In the genomic region with DNA sequence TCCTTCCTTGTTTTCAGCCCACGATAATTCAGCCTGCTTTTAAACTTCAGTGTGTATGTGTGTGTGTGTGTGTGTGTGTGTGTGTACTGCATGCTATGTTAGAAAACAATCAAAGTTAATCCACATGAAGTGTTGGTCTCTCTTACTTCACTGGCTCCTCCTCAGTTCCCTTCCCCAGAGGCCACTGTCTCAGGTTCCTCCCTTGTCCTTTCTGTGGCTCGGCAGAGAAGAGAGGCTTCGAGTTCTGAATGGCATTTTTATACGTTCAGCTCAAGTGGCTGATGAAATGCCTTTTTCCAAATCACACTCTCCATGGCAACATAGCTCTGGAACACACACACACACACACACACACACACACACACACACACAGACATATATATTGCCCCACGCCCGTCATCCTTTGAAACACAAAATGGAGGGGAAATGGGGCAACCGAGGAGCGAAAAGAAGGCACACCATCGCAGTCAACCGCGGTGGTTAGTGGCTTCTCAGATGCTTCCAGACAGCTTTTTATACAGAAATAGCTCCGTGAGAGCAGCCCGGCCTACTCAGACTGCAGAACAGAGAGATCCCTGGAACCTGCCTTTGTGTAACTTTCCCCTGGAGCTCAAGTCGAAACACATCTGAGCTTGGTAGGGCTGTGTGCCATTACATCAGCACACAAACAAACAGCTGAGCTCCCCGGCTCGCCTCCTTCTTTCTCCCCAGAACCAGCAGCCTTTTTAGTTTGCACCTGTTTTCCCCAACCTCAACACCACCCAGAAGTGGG, we compare ENCODE assay signal across 8 mouse cellular contexts. TPM values are rescaled to one million over a fixed set of nuclear protein-coding genes. Genes with fewer than 3 reads are reported as not detected.
DNase-seq lines count a peak whose midpoint lies in the region; ATAC-seq and TF ChIP-seq lines count a peak whose summit lies in the region.

No protein-coding gene starts in this region.

- no peak for DNase-seq in heart, postnatal 10 days
- no peak for DNase-seq in heart, postnatal 0 days (ENCODE audit: low spot score)
- peak; percentile 40 for DNase-seq in lung, embryonic 14.5 days
- peak; percentile 73 to 85 for DNase-seq in right cerebral cortex, postnatal 36 days (ENCODE audit: low spot score in 2 of 2)
- no peak for DNase-seq in cerebellum, adult 2 months
- DNase-seq in spleen, postnatal 10 days (ENCODE audit: low spot score in 2 of 2): no peak

- intact Hi-C loops in heart, postnatal 10 days (cut with DNase I): no loop called here

- H3K9me3 ChIP-seq in heart, embryonic 12.5 days (replicated peaks): no peaks in the 10 kb centered on the region
- no peaks in the 10 kb centered on the region for H3K9me3 ChIP-seq in heart, postnatal 0 days (replicated peaks; ENCODE audit: control insufficient read depth, low read length)
- no peaks in the 10 kb centered on the region for H3K9me3 ChIP-seq in lung, embryonic 14.5 days (ENCODE audit: low read depth, low read length)

- no peak overlapping the region for H3K9ac ChIP-seq in heart, embryonic 12.5 days
- no peak overlapping the region for H3K9ac ChIP-seq in heart, postnatal 0 days (replicated peaks; ENCODE audit: low read depth, low read length)
- H3K9ac ChIP-seq in lung, embryonic 14.5 days: peak overlapping the region; percentile 20; the same call in 1 of the 2 replicates

- H3K4me2 ChIP-seq in heart, embryonic 12.5 days: no peak overlapping the region
- H3K4me2 ChIP-seq in heart, postnatal 0 days (ENCODE audit: low read depth, low read length): peak overlapping the region; percentile 20; the same call in 1 of the 2 replicates
- 0 out of 2 replicates have a peak overlapping the region, but pooled peaks have one; percentile 1 for H3K4me2 ChIP-seq in lung, embryonic 14.5 days

- H3K4me1 ChIP-seq in heart, embryonic 12.5 days (replicated peaks): peaks cover 53% of the 10 kb centered on the region
- H3K4me1 ChIP-seq in bone marrow macrophage, adult 2 months (ENCODE audit: control insufficient read depth, insufficient read depth, low read length): peaks cover 27% of the 10 kb centered on the region
- peaks cover 31% of the 10 kb centered on the region for H3K4me1 ChIP-seq in heart, postnatal 0 days (ENCODE audit: control insufficient read depth, insufficient read depth)
- peaks cover 19% of the 10 kb centered on the region for H3K4me1 ChIP-seq in lung, embryonic 14.5 days (ENCODE audit: insufficient read depth)
- no peaks in the 10 kb centered on the region for H3K4me1 ChIP-seq in cerebellum, adult 2 months (ENCODE audit: control insufficient read depth, insufficient read depth, low read length)

- no peak overlapping the region for H3K4me3 ChIP-seq in heart, embryonic 12.5 days
- H3K4me3 ChIP-seq in bone marrow macrophage, adult 2 months (ENCODE audit: insufficient read depth, low read length): no peak overlapping the region
- no peak overlapping the region for H3K4me3 ChIP-seq in heart, postnatal 0 days (ENCODE audit: low read depth, low read length)
- no peak overlapping the region for H3K4me3 ChIP-seq in lung, embryonic 14.5 days (ENCODE audit: low read depth, low read length)
- H3K4me3 ChIP-seq in cerebellum, adult 2 months (replicated peaks; ENCODE audit: insufficient read depth, low read depth, low read length): no peak overlapping the region

- no peaks in the 10 kb centered on the region for H3K27me3 ChIP-seq in heart, embryonic 12.5 days (replicated peaks)
- no peaks in the 10 kb centered on the region for H3K27me3 ChIP-seq in heart, postnatal 0 days (ENCODE audit: control insufficient read depth, insufficient read depth, low read length)
- H3K27me3 ChIP-seq in lung, embryonic 14.5 days (ENCODE audit: insufficient read depth, low read length): no peaks in the 10 kb centered on the region
- H3K27me3 ChIP-seq in cerebellum, adult 2 months (ENCODE audit: control insufficient read depth, insufficient read depth, low read length): no peaks in the 10 kb centered on the region

- no peak for TF ChIP-seq CTCF in bone marrow macrophage, adult 2 months (IDR thresholded peaks at IDR 0.05; ENCODE audit: low read depth, low read length)
- TF ChIP-seq CTCF in heart, postnatal 0 days (IDR thresholded peaks at IDR 0.05; ENCODE audit: low read depth): no peak
- TF ChIP-seq CTCF in lung, embryonic 14.5 days (IDR thresholded peaks at IDR 0.05; ENCODE audit: low read depth): no peak
- TF ChIP-seq CTCF in cerebellum, adult 2 months (IDR thresholded peaks at IDR 0.05; ENCODE audit: borderline replicate concordance, insufficient read depth, low read depth, low read length): no peak

- no peak for TF ChIP-seq EP300 in heart, postnatal 0 days (IDR thresholded peaks at IDR 0.05; ENCODE audit: low read depth)

- ATAC-seq in heart, embryonic 12.5 days (ENCODE audit: insufficient number of reproducible peaks, low FRiP score): no peak
- peak; percentile 24; the same call in 1 of the 2 replicates for ATAC-seq in heart, postnatal 0 days (ENCODE audit: insufficient read depth, low read depth)
- peak; percentile 57; the same call in 1 of the 2 replicates for ATAC-seq in lung, embryonic 14.5 days (ENCODE audit: insufficient read depth)

- no peaks in the 10 kb centered on the region for H3K36me3 ChIP-seq in heart, embryonic 12.5 days
- H3K36me3 ChIP-seq in heart, postnatal 0 days (replicated peaks; ENCODE audit: control insufficient read depth, insufficient read depth, low read length): no peaks in the 10 kb centered on the region
- H3K36me3 ChIP-seq in lung, embryonic 14.5 days (ENCODE audit: insufficient read depth): no peaks in the 10 kb centered on the region

- 50% methylated on average over 16 of the region's 16 CpGs for WGBS in heart, embryonic 12.5 days
- 43% methylated on average over 16 of the region's 16 CpGs for WGBS in heart, postnatal 0 days
- WGBS in lung, embryonic 14.5 days: 35% methylated on average over 16 of the region's 16 CpGs
- WGBS in cerebellum, adult 2 months: 65% methylated on average over 16 of the region's 16 CpGs

- no peak for TF ChIP-seq POLR2A in bone marrow macrophage, adult 2 months (IDR thresholded peaks at IDR 0.05; ENCODE audit: borderline replicate concordance, low read depth, low read length)
- no peak for TF ChIP-seq POLR2A in cerebellum, adult 2 months (IDR thresholded peaks at IDR 0.05; ENCODE audit: borderline replicate concordance, insufficient read depth, low read length)

- peak overlapping the region; percentile 33 for H3K27ac ChIP-seq in heart, embryonic 12.5 days (ENCODE audit: poor library complexity, severe bottlenecking)
- peak overlapping the region; percentile 98 for H3K27ac ChIP-seq in bone marrow macrophage, adult 2 months (ENCODE audit: insufficient read depth, low read depth, low read length)
- H3K27ac ChIP-seq in heart, postnatal 0 days (ENCODE audit: low read depth): peak overlapping the region; percentile 74
- H3K27ac ChIP-seq in lung, embryonic 14.5 days (ENCODE audit: low read depth): peak overlapping the region; percentile 86
- no peak overlapping the region for H3K27ac ChIP-seq in cerebellum, adult 2 months (ENCODE audit: insufficient read depth, low read length)

RNA-seq across cellular contexts. Expression of gene Mcur1, which starts 34.4 kb away (rescaled TPM):
- polyA plus RNA-seq in heart, embryonic 12.5 days (2016; fragmentation: Nextera tagmentation; extraction: Ambion mirVana): 18.2 and 19.7 TPM in 2 replicates
- total RNA-seq in heart, postnatal 10 days (2021): 10 to 100 TPM; 43.3 to 47.3 TPM
- polyA plus RNA-seq in bone marrow macrophage, adult 2 months (2012; ENCODE audit: insufficient read depth, insufficient read length, missing spikeins): 40.0 and 40.2 TPM in 2 replicates
- total RNA-seq in heart, postnatal 0 days (2014; rRNA removed; ENCODE audit: low replicate concordance): 37.7 and 40.1 TPM in 2 replicates
- polyA plus RNA-seq in heart, postnatal 0 days (2015; fragmentation: Nextera tagmentation; extraction: Ambion mirVana): 22.0 and 24.9 TPM in 2 replicates
- polyA plus RNA-seq in lung, embryonic 14.5 days (2014; fragmentation: Nextera tagmentation; extraction: Ambion mirVana): 17.3 and 18.9 TPM in 2 replicates
- 17.7 and 19.3 TPM in 2 replicates for polyA plus RNA-seq in cerebellum, adult 2 months (2012; rRNA removed)

RNA-seq across cellular contexts. Expression of gene Ranbp9, which starts 44.5 kb away (rescaled TPM):
- 6.8 and 8.6 TPM in 2 replicates for polyA plus RNA-seq in heart, embryonic 12.5 days (2016; fragmentation: Nextera tagmentation; extraction: Ambion mirVana)
- 10 to 100 TPM; 48.9 to 49.0 TPM for total RNA-seq in heart, postnatal 10 days (2021)
- 67.9 and 82.6 TPM in 2 replicates for polyA plus RNA-seq in bone marrow macrophage, adult 2 months (2012; ENCODE audit: insufficient read depth, insufficient read length, missing spikeins)
- total RNA-seq in heart, postnatal 0 days (2014; rRNA removed; ENCODE audit: low replicate concordance): 42.5 and 54.6 TPM in 2 replicates
- polyA plus RNA-seq in heart, postnatal 0 days (2015; fragmentation: Nextera tagmentation; extraction: Ambion mirVana): 6.7 and 6.9 TPM in 2 replicates
- 11.9 and 14.5 TPM in 2 replicates for polyA plus RNA-seq in lung, embryonic 14.5 days (2014; fragmentation: Nextera tagmentation; extraction: Ambion mirVana)
- 59.9 and 61.6 TPM in 2 replicates for polyA plus RNA-seq in cerebellum, adult 2 months (2012; rRNA removed)

Comparison
In these comparisons a context has a peak if more than half of its experiments do, and no peak if none do; other contexts are left out.
1. DNase-seq: peak in lung, embryonic 14.5 days (single experiment) and right cerebral cortex, postnatal 36 days (2 of 2); none in heart, postnatal 10 days (0 of 2), heart, postnatal 0 days (single experiment), cerebellum, adult 2 months (0 of 2) and spleen, postnatal 10 days (0 of 2).